Mouse (Mus musculus): Measurements from ENCODE around the gene Tm6sf1.

The Tm6sf1 gene

DNA sequence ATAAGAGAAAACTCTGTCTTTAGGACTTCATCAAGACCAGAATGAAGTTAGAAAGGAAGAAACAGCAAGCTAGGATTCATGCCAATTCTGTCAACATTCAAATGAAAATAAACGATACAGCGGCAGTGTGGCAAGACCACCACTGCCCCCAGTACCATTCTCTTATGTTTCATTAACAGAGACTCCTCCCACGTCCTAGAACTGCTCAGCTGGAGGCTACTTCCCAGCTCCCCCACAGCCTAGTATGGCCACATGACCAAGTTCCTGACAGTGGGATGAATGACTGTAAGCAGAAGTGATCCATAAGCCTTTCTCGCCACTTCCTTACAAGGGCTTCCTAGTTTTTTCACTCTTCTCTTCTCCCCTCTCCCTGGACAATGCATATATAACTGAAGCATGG lies 45.3 kb downstream of the Tm6sf1 start:
- DNase-seq, result no peak

DNA sequence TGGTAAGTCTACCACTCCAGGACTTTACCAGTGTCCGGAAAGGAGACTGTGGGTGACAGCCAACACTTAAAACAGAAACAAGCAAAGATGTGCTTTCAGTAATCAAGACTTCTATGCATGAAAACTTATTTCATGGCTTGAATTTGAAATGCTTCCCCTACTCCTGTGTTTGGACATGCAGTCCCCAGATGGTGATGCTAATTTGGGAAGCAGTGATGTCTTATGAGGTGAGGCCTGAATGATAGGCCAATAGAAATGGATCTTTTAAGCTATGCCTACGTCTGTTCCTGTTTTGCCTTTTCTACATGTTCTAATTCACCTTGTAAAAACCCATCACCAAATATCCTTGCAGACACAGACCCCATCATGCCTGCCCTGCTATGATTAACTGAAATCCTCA lies 46.1 kb downstream of the Tm6sf1 start:
- DNase-seq, result no peak

DNA sequence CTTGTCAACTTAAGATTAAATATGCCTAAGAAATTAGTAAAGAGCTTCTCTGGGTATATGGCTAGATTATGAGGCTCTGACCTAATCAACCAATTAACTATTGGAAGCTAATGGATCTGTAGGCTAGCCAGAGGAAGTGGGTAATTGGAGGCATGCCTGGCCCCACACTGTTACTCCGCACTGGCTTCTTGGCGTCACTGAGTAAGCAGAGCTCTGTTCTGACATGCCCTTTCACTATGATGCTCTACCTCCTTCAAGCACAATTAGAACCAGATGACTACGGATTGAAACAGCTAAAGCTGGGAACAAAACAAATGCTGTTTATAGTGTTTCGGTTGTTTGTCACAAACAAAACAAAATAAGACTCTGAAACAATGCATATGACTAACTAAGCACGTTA lies 59.5 kb downstream of the Tm6sf1 start:
- DNase-seq, result no peak

DNA sequence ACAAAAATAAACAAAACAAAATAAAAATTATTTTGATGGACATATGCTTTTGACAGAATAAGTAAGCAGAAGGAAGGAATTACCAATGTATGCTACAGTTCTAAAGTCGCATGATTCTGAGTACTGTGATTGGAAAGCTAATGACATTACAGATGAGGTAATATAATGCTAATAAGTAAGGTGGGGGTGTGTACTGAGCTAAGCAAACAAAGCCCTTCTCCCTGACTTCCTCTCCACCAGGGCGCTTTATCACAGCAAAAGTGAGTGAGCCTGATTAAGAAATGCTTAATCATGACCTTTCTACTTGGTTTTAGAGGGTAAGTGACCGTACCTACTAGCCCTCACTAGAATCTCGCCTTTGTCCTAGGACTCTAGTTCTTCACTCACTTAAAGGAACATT lies 61.5 kb downstream of the Tm6sf1 start:
- DNase-seq, result no peak

DNA sequence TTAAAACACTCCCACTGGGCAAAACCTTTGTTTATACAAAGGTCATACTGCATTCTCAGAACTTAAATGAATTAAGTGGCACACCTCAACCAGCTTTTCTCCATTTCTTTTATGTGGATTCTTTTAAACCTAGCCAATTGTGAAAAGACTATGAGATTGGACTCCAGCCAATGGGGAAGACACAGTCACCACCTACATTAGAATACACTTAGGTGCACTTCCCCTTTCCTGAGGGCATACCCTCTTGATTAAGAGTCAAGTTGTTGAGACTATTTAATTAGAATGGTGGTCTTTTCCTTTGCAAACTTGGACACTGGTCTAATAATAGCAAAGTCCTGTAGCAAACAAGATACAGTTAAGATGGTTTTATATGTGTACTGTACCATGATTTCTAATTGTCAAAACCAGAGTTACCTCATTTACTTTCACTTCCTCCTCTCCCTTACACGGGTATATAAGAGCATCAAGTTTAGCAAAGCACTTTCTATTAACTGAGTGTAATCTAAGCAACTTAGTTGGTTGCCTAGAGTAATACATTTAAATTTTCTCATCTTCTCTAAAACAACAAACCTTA lies 62.7 kb downstream of the Tm6sf1 start:
- DNase-seq, result no peak

DNA sequence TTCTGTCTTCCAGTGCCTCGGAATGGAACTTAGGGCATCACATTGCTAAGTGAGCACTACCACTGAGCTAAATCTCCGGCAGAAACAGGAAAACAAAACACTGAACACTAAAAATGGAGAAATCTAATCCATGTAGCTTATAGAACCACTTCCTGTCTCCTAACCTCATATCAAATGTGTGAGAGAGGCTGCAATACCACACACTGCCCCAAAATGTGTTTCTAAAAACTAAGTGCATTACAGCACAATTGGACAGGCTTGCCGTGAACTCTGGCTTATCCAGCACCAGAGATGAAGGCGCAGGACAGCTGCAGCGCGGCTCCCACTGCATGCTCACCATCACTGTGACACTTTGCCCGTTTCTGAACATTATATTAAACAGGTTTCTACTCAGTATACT lies 70.2 kb downstream of the Tm6sf1 start:
- no peak for DNase-seq

DNA sequence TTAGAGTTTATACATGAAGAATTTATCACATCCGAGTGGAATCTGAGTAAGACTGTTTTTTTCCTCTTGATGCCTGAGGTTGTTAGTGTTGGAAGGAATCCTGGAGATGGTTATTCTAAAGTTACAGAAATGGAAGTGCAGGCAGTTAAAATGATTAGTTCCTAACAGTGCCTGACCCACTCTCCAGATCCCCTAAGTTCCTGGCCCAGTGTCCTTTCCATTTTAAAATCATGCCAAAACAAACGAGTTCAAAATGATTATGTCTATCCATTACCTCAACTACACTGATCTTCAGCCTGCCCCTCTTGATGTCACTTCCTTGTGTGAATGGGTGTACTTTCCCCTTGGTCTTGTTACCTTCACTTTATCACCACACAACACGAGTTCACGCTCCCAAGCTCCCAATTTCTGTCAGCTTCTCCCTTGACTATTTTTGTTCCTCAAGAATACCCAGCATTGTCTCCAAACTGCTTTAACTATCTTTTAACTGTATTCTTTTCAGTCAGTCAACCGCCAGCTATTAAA lies 73.8 kb downstream of the Tm6sf1 start:
- DNase-seq, result peak; percentile 10

DNA sequence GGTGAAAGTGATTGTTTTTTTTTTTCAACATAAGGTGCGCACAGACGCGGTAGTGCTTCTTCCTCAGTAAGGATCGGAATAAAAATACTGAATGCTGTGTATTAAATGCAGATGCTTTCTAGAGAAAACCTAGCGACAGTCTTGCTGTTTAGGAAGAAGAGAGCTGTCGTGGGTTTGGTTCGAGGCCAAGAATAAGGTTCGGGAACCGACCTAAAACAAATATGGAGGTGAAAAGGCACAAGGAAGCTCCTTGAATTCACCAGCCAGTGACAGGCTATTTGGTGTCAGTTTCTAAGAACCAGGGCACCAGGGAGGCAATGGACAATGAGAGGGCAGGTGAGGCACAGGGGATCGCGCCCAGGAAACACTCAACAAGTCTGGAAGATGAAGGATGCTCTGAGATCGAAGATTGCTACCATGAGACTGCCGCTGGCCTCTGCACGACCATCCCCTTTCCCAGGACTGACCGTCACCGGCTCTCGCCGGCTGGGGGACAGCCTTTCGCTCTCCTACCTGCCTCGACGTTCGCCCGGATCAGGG lies 74.3 kb downstream of the Tm6sf1 start:
- peak; percentile 5 for DNase-seq

DNA sequence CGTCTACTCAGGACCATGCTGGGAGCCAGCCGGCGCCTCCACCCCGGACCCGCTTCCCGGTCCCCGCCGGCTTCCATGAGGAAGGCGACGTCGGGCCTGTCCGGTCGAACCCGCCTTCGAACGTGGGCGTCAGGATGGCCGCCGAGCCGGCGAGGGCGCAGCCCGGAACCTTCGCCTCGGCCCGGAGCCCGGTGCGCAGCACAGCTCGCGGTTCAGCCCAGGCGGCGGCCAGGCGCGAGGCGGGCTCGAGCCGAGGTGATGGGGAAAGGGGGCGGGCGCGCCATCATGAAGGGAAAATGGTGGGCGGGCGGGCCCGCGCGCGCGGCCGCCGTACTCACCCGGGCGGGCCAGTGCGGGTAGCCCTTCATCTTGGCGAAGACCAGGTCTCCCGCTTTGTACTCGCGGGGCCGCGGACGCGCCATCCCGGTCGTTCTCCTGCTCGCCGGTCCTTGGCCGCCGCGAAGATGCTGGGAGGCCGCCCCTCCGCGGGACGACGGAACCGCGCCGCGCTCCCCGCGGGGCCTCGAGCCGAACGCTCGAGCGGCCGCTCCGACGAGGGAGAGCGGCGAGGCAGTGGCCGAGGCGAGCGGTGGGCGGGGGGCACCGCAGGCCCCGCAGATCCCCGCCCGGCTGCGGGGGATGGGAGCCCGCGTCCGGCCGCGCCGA lies 74.9 kb downstream of the Tm6sf1 start:
- peak; percentile 23 for DNase-seq
